Mouse (Mus musculus) neural tube, embryonic 13.5 days (tissue): ENCODE results near the gene Kctd5. TPM values are rescaled to one million over a fixed set of nuclear protein-coding genes. Genes with fewer than 3 reads are reported as not detected.

ENCODE experiments used
- ATAC-seq: fragments of 200-750 bp; cut with Nextera tagmentation; 2 replicates; pipeline ENCODE4 v1.8.0; 2017; ENCODE audit warnings: low read depth, mild to moderate bottlenecking, moderate TSS enrichment, moderate library complexity
- H3K27ac ChIP-seq: fragments of 300-500 bp; sonication (generic); replicated peaks from 2 replicates; pipeline ENCODE4 v1.5.1; 2015; ENCODE audit warnings: moderate library complexity, mild to moderate bottlenecking, inconsistent platforms
- H3K27me3 ChIP-seq: fragments of 300-500 bp; sonication (generic); 2 replicates; pipeline ENCODE4 v1.6.1; 2015; ENCODE audit warnings: mild to moderate bottlenecking, inconsistent platforms
- H3K36me3 ChIP-seq: fragments of 300-500 bp; sonication (generic); 2 replicates; pipeline ENCODE4 v1.6.1; 2015; ENCODE audit warnings: mild to moderate bottlenecking, inconsistent platforms
- H3K4me1 ChIP-seq: fragments of 300-500 bp; sonication (generic); replicated peaks from 2 replicates; pipeline ENCODE4 v1.6.1; 2015; ENCODE audit warnings: inconsistent platforms
- H3K4me2 ChIP-seq: fragments of 300-500 bp; sonication (generic); 2 replicates; pipeline ENCODE4 v1.6.1; 2015; ENCODE audit warnings: inconsistent platforms, mild to moderate bottlenecking, moderate library complexity
- H3K4me3 ChIP-seq: fragments of 300-500 bp; sonication (generic); 2 replicates; pipeline ENCODE4 v1.5.1; 2015; ENCODE audit warnings: mild to moderate bottlenecking, inconsistent platforms
- H3K9ac ChIP-seq: fragments of 300-500 bp; sonication (generic); 2 replicates; pipeline ENCODE4 v1.6.1; 2015; ENCODE audit warnings: moderate library complexity, mild to moderate bottlenecking, inconsistent platforms
- H3K9me3 ChIP-seq: fragments of 300-500 bp; sonication (generic); 2 replicates; pipeline ENCODE4 v1.6.1; 2016; ENCODE audit warnings: inconsistent platforms
- WGBS: fragments of 180-500 bp; shearing (Covaris S2); methylation state at CpG from one replicate; pipeline ENCODE4 v1.1.7; 2015; 5-methylcytosine and 5-hydroxymethylcytosine counted together
- polyA plus RNA-seq: library from polyadenylated mRNA; unstranded; fragments of >200 nt; fragmentation: Nextera tagmentation; extraction: Ambion mirVana; gene quantifications from 2 replicates; pipeline ENCODE4 v1.2.1, GENCODE M21; 2015

The Kctd5 gene
- polyA plus RNA-seq, 1 experiment from 2014 or later = 82.6 TPM

DNA sequence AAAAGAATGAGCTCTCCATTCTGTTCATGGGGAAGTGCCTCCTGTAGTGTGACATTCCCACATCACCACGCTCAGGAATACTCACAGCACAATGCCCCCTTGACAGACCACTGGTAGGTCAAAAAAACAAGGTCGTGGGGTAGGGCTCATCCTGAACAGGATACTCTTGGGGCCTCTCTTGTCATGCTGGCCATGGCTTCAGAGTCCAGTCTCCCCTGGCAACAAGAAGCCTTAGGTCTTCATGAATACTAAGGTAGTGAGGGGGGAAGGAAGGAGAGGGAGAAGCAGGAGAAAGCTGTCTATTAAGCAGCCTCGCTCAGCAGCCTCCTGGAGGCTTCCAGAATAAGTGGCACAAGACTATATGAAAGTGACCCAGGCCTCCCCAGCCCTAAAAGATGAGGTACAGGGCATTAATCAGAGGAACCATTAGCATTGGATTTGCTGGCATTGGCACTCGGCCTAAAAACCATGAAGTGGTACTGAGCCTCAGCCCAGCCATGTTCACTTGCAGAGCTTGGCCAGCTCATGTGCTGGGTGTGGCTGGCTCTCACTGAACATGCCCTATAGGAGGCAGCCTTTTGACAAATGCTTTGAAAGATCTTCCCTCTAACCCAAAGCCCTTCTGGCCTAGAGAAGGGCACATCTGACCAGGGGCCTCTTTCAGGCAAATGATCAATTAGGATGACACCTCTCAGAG is 10.7 kb downstream of the Kctd5 start:
- no peaks in the 10 kb centered on the region for H3K27me3 ChIP-seq
- no peak overlapping the region for H3K27ac ChIP-seq
- H3K9me3 ChIP-seq = no peaks in the 10 kb centered on the region
- ATAC-seq = no peak
- no peak overlapping the region for H3K9ac ChIP-seq
- H3K4me1 ChIP-seq = no peaks in the 10 kb centered on the region
- 80% methylated on average over 4 of the region's 4 CpGs for WGBS
- no peak overlapping the region for H3K4me2 ChIP-seq
- H3K4me3 ChIP-seq = no peak overlapping the region
- H3K36me3 ChIP-seq = peaks cover 29% of the 10 kb centered on the region

DNA sequence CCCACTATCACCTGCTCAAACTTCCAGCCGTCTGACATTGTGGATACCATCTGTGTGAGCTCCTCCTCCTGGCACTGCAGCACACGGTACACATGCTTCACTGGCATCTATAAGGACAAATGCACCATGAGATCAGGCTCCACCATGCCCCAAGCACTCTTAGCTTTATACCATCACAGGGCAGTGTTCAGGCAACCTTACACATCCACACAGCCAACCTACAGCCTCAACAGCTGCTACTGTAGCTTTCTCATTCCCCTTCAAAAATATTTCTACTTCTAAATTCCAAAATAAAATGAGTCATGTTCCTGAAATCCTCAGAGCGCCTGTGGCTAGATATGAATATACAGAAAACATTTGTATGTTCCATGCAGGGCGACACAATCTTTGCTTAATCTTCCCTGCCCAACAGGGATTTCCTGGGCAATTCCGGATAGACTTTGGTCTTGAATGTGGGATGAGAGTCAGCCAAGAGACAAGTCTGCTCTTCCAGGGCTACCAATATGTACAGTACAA is 15.5 kb downstream of the Kctd5 start:
- Histone ChIP-seq H3K27me3 (no peaks in the 10 kb centered on the region), H3K36me3 (peaks cover 74% of the 10 kb centered on the region), H3K4me3 (no peak overlapping the region), H3K4me1 (no peaks in the 10 kb centered on the region), H3K4me2 (no peak overlapping the region), H3K9me3 (no peaks in the 10 kb centered on the region), H3K27ac (no peak overlapping the region), H3K9ac (no peak overlapping the region)
- no peak for ATAC-seq
- WGBS = 93% methylated on average over 5 of the region's 5 CpGs

- no peaks in the 10 kb centered on the region for H3K4me1 ChIP-seq
- no peak overlapping the region for H3K9ac ChIP-seq
- no peak overlapping the region for H3K27ac ChIP-seq
- H3K27me3 ChIP-seq = no peaks in the 10 kb centered on the region
- H3K9me3 ChIP-seq = no peaks in the 10 kb centered on the region
- H3K4me3 ChIP-seq = no peak overlapping the region
- H3K36me3 ChIP-seq = peaks cover 83% of the 10 kb centered on the region
- ATAC-seq = no peak
- no peak overlapping the region for H3K4me2 ChIP-seq
- WGBS = 96% methylated on average over 14 of the region's 14 CpGs
Observed at GRCm38 (mm10) chr17:24056636-24057625, 16.4 kb downstream of the Kctd5 start.

DNA sequence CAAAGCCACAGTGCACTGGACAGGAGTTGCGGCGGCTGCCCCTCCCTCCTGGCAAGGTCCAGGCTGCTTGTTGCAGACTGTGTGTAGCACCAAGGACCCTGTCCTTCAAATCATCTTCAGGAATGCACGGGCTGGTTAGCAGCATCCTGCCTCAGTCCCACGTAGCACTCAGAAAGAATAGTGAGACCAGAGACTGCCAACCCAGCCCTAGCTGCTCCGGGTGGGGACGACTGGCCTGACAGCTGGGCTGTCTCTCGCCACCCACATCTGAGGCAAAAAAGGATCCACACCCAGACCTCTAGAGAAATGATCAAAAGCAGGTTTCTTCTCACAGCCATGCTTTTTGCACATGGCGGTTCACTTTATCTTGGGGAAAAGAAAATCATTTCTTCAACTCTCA is 24.3 kb downstream of the Kctd5 start:
- Histone ChIP-seq H3K27me3 (no peaks in the 10 kb centered on the region), H3K27ac (no peak overlapping the region), H3K9me3 (no peaks in the 10 kb centered on the region), H3K36me3 (peaks cover 78% of the 10 kb centered on the region), H3K4me1 (no peaks in the 10 kb centered on the region), H3K9ac (no peak overlapping the region), H3K4me2 (no peak overlapping the region), H3K4me3 (no peak overlapping the region)
- ATAC-seq = no peak
- WGBS = 98% methylated on average over 8 of the region's 8 CpGs

- ATAC-seq = no peak
- H3K4me2 ChIP-seq = no peak overlapping the region
- H3K4me1 ChIP-seq = no peaks in the 10 kb centered on the region
- H3K27me3 ChIP-seq = no peaks in the 10 kb centered on the region
- no peak overlapping the region for H3K4me3 ChIP-seq
- no peak overlapping the region for H3K9ac ChIP-seq
- H3K9me3 ChIP-seq = no peaks in the 10 kb centered on the region
- 93% methylated on average over 5 of the region's 5 CpGs for WGBS
- peaks cover 69% of the 10 kb centered on the region for H3K36me3 ChIP-seq
- no peak overlapping the region for H3K27ac ChIP-seq
Observed at GRCm38 (mm10) chr17:24048053-24048452, 25.2 kb downstream of the Kctd5 start.

DNA sequence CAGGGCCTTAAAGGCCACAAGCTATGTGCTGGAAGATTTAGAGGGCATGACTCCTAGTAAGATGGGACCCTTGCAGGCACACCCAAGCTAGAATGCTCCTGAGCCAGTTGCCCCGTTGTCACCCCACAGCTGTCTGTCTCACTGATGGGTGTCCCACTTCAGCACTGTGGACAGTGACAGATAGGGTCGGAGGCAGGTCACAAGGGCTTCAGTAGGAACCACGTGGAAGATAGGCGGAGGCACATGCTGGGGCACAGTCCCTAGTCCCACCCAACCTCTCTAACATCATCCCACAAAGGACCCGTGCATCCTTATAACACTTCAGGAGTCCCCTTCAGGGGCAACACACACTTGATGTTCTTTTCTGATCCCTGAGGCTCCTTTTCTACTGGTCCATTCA is 27.3 kb downstream of the Kctd5 start:
- Histone ChIP-seq H3K4me3 (no peak overlapping the region), H3K9me3 (no peaks in the 10 kb centered on the region)
- 44% methylated on average over 5 of the region's 5 CpGs for WGBS

DNA sequence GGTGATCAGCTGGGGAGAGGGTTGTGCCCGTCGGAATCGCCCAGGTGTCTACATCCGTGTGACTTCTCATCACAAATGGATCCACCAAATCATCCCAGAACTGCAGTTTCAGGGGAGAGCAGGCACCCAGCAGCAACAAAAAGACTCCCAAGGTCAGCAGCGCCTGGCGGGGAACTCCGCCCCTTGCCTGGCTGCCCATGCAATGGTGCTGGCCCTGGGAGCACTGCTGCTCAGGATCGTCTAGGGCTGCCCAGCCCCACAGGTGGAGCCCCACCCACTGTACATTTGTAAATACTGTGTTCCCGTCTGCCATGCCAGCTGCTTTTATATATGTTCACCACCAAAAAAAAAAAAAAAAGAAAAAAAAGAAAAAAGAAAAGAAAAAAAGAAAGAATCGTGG is 27.7 kb downstream of the Kctd5 start:
- ATAC-seq = no peak
- WGBS = 79% methylated on average over 10 of the region's 10 CpGs
- H3K9me3 ChIP-seq = no peaks in the 10 kb centered on the region
- no peak overlapping the region for H3K4me3 ChIP-seq
- H3K27ac ChIP-seq = no peak overlapping the region
- H3K4me2 ChIP-seq = no peak overlapping the region
- H3K9ac ChIP-seq = no peak overlapping the region
- no peaks in the 10 kb centered on the region for H3K4me1 ChIP-seq
- H3K36me3 ChIP-seq = peaks cover 44% of the 10 kb centered on the region
- no peaks in the 10 kb centered on the region for H3K27me3 ChIP-seq

More for the DNA sequence above, 27.3 kb downstream of the Kctd5 start:
- Histone ChIP-seq H3K36me3 (peaks cover 48% of the 10 kb centered on the region), H3K4me1 (no peaks in the 10 kb centered on the region), H3K9ac (no peak overlapping the region), H3K27ac (no peak overlapping the region), H3K27me3 (no peaks in the 10 kb centered on the region), H3K4me2 (no peak overlapping the region)
- no peak for ATAC-seq

DNA sequence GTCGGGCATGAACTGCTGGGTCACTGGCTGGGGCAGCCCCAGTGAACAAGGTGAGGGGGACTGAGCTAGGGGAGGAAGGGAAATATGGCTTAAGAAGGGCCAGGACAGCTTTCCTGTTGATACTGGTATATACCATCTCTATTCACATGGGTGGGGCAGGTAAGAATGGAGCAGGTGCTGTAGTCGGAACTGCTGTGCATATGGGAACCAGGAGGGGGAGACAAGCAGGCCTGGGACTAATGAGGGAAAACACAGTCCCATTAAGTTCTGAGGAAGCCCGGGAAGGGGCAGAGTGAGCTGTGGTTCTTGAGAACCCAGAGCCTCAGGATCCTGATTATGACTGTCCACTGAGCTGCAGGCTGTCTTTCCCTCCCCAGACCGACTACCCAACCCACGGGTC is 28.8 kb downstream of the Kctd5 start:
- 61% methylated on average over 5 of the region's 5 CpGs for WGBS
- H3K36me3 ChIP-seq = peaks cover 35% of the 10 kb centered on the region

DNA sequence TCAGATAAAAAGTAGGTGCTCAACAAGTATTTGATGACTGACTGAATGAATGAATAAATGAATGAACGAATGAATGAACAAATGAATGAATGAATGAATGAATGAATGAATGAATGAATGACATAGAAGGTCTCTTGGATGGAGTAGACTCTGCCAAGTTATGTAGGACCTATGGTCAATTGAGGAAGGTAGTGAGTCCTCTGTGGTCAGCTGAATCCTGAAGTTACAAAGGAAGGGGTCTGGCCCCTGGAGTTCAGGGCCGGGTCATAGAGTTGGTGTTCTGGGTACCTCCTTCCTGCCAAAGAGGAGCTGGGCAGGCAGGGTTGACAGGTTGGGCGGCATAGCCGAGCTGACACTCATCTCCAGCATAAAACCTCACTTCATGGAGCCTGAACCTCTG is 35.4 kb downstream of the Kctd5 start, which contains the start of gene Prss27:
Gene Prss27, plus strand, starts transcription at position 301 of the 400 bp plus-strand sequence.
- H3K9ac ChIP-seq = no peak within 1 kb of the TSS
- no peaks in the 10 kb centered on the region for H3K27me3 ChIP-seq
- no peak within 1 kb of the TSS for H3K27ac ChIP-seq
- no peak within 1 kb of the TSS for H3K4me2 ChIP-seq
- no peaks in the 10 kb centered on the region for H3K4me1 ChIP-seq
- no peak for ATAC-seq
- no peaks in the 10 kb centered on the region for H3K9me3 ChIP-seq
- WGBS = 77% methylated on average over 4 of the region's 4 CpGs
- no peak within 1 kb of the TSS for H3K4me3 ChIP-seq
- no peaks in the 10 kb centered on the region for H3K36me3 ChIP-seq

More for the DNA sequence above, 28.8 kb downstream of the Kctd5 start:
- no peaks in the 10 kb centered on the region for H3K27me3 ChIP-seq
- H3K4me2 ChIP-seq = no peak overlapping the region
- H3K4me1 ChIP-seq = no peaks in the 10 kb centered on the region
- H3K4me3 ChIP-seq = no peak overlapping the region
- H3K9ac ChIP-seq = no peak overlapping the region
- no peak overlapping the region for H3K27ac ChIP-seq
- no peak for ATAC-seq
- no peaks in the 10 kb centered on the region for H3K9me3 ChIP-seq

GRCm38 (mm10) chr17:24037360-24037759 is 35.9 kb downstream of the Kctd5 start:
- WGBS = 85% methylated on average over 13 of the region's 13 CpGs
- no peak overlapping the region for H3K27ac ChIP-seq
- H3K4me1 ChIP-seq = no peaks in the 10 kb centered on the region
- H3K27me3 ChIP-seq = no peaks in the 10 kb centered on the region
- H3K9ac ChIP-seq = no peak overlapping the region
- no peaks in the 10 kb centered on the region for H3K36me3 ChIP-seq
- no peak overlapping the region for H3K4me3 ChIP-seq
- no peak overlapping the region for H3K4me2 ChIP-seq
- no peaks in the 10 kb centered on the region for H3K9me3 ChIP-seq
- no peak for ATAC-seq

GRCm38 (mm10) chr17:24036954-24037353 is 36.3 kb downstream of the Kctd5 start:
- Histone ChIP-seq H3K27ac (no peak overlapping the region), H3K4me3 (no peak overlapping the region), H3K4me2 (no peak overlapping the region), H3K9ac (no peak overlapping the region), H3K27me3 (no peaks in the 10 kb centered on the region), H3K9me3 (no peaks in the 10 kb centered on the region), H3K4me1 (no peaks in the 10 kb centered on the region), H3K36me3 (no peaks in the 10 kb centered on the region)
- ATAC-seq = no peak
- WGBS = 76% methylated on average over 6 of the region's 6 CpGs

DNA sequence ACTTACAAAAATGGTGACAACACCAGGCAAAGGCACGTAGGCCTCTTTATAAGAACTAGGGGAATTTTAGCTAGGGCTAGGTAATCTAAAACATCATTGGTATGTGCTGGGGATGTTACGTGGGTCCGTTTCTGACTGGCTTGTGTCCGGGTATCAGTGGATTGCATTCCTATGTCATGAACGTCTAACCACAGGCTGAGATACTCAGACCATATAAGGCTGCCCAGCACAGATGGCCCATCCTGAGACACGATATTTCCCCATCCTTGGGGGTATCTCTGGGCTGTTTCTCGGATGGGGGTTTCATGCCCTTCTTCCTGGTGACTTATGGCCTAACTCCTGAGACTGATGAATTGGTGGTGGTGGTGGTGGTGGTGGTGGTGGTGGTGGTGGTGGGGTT is 38.2 kb downstream of the Kctd5 start:
- Histone ChIP-seq H3K9ac (no peak overlapping the region), H3K27me3 (no peaks in the 10 kb centered on the region), H3K4me1 (no peaks in the 10 kb centered on the region), H3K4me2 (no peak overlapping the region), H3K4me3 (no peak overlapping the region), H3K27ac (no peak overlapping the region), H3K36me3 (no peaks in the 10 kb centered on the region), H3K9me3 (no peaks in the 10 kb centered on the region)
- no peak for ATAC-seq
- WGBS = 87% methylated on average over 7 of the region's 7 CpGs
